Mouse (Mus musculus) embryonic fibroblast, embryonic 13.5 days (primary cell): Measurements from ENCODE around the gene Ctnnd2.

Source experiments
- CTCF ChIP-seq: IDR thresholded peaks from 2 replicates; pipeline ENCODE4 v1.5.1; 2011; ENCODE audit warnings: mild to moderate bottlenecking, control low read depth, low read length, moderate library complexity, borderline replicate concordance; ENCODE audit not compliant: insufficient read depth
- POLR2A ChIP-seq: IDR thresholded peaks from 2 replicates; pipeline ENCODE4 v1.6.1; 2011; ENCODE audit warnings: low read depth, mild to moderate bottlenecking, control low read depth, low read length, moderate library complexity

DNA sequence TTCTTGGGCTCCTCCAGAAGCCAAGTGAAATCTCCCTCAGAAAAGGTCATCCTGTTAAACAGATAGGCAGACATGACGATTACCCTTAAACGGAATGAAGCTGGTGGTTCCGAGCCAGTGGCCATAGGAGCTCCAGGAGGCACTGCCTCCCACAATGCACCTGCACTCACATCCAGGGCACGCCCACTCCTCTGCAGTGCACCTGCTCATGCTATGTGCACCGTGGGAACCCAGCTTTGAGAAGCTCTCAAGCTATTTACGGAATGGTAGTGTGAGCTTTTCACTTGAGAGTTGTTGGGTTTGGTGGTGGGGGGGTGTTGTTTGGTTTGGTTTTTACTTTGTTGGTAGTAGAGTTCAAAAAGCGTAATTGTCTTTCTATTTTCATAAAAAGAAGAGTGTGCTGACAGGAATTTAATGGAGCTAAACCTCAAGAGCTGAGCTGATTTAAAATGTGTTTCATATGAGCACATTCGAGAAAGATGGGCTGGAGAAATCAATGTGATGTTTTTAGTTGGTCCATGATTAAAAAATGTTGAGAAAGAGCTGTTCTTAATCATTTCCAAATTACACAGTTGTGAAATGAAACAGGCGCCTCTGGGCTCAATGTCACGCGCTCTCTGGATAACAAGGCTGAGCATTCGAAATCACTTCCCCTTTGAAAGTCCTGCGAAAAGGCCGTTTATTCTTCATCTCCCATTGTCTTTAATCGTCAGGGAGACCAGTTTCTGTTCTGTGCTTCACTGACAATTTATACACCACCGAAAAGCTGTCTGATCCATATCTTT is 802.8 kb downstream of the Ctnnd2 start:
- no peak for TF ChIP-seq CTCF
- no peak for TF ChIP-seq POLR2A
